Mouse (Mus musculus) hindlimb bud, embryonic 11.5 days (tissue): ENCODE measurements around the gene Mesp1.

ENCODE experiments used
- DNase-seq: peaks from one replicate; pipeline ENCODE4 v3.0.0-alpha.2; 2012; ENCODE audit warnings: low read depth, low spot score; ENCODE audit errors: extremely low spot score

Mesp1 gene

GRCm38 (mm10) chr7:79742277-79742658 lies 51.3 kb downstream of the Mesp1 start:
- no peak for DNase-seq
